Mouse (Mus musculus) stomach, embryonic 15.5 days (tissue): ENCODE data around the gene Fndc7. TPM values are rescaled to one million over a fixed set of nuclear protein-coding genes. Genes with fewer than 3 reads are reported as not detected.

Experiments
- ATAC-seq: fragments of 200-750 bp; cut with Nextera tagmentation; 2 replicates; pipeline ENCODE4 v1.8.0; 2017; ENCODE audit warnings: low read depth, moderate number of reproducible peaks, moderate TSS enrichment; ENCODE audit not compliant: insufficient read depth, low FRiP score
- H3K27ac ChIP-seq: fragments of 300-500 bp; sonication (generic); 2 replicates; pipeline ENCODE4 v1.5.1; 2015; ENCODE audit warnings: mild to moderate bottlenecking, inconsistent platforms
- H3K27me3 ChIP-seq: fragments of 300-500 bp; sonication (generic); replicated peaks from 2 replicates; pipeline ENCODE4 v1.6.1; 2015; ENCODE audit warnings: inconsistent platforms
- H3K36me3 ChIP-seq: fragments of 300-500 bp; sonication (generic); 2 replicates; pipeline ENCODE4 v1.6.1; 2015; ENCODE audit warnings: inconsistent platforms
- H3K4me1 ChIP-seq: fragments of 300-500 bp; sonication (generic); 2 replicates; pipeline ENCODE4 v1.6.1; 2015; ENCODE audit warnings: inconsistent platforms
- H3K4me2 ChIP-seq: fragments of 300-500 bp; sonication (generic); 2 replicates; pipeline ENCODE4 v1.6.1; 2015; ENCODE audit warnings: mild to moderate bottlenecking, inconsistent platforms
- H3K4me3 ChIP-seq: fragments of 300-500 bp; sonication (generic); replicated peaks from 2 replicates; pipeline ENCODE4 v1.5.1; 2015; ENCODE audit warnings: inconsistent platforms
- H3K9ac ChIP-seq: fragments of 300-500 bp; sonication (generic); 2 replicates; pipeline ENCODE4 v1.6.1; 2015; ENCODE audit warnings: inconsistent platforms
- H3K9me3 ChIP-seq: fragments of 300-500 bp; sonication (generic); 2 replicates; pipeline ENCODE4 v1.6.1; 2016; ENCODE audit warnings: inconsistent platforms
- WGBS: fragments of 180-500 bp; shearing (Covaris S2); methylation state at CpG from one replicate; pipeline ENCODE4 v1.1.7; 2015; 5-methylcytosine and 5-hydroxymethylcytosine counted together
- polyA plus RNA-seq: library from polyadenylated mRNA; unstranded; fragments of >200 nt; fragmentation: Nextera tagmentation; extraction: Ambion mirVana; gene quantifications from 2 replicates; pipeline ENCODE4 v1.2.1, GENCODE M21; 2015

Gene Fndc7
- polyA plus RNA-seq, 1 experiment from 2014 or later = 0.14 TPM

DNA sequence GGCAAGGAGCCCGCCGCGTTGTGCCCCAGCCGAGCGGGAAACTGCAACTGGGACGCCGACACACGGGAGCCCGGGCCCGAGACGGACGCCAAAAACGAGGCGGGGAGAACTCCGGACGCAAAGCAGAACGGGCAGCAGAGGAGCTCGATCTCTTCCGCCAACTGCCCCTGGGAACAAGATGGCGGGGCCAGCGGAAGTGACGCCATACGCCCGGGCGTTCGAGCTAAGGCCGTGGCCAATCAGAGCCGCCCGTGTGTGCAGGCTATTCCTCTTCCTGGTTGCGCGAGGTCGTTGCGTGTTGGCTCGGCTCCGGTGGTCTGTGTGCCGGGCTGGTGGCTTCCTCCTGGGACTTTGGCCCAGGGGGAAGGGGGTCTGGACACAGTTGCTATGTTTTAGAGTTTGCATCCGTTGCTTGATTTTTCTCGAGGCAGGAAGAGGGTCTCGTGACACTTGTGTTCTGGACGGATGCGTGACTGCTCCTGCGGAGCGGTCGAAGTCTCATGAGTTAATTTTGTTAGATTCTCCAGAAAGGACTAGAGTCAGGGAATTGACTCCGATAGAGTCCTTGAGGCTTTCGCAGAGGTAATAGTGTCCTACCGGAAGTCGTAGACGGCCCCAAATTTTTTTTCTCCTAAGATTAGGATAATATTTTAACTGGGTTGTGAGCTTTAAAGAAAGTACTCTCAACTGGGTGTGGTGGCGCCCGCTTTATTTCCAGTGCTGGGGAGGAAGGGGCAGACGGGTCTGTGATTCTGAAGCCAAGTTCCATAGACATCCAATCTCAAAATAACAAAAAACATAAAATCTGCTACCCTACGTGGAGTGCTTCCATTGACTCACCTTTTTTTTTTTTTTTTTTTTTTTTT, 22.0 kb upstream of the Fndc7 start, which contains the start of gene Prpf38b:
Prpf38b (minus strand) TSS at position 180 of the 866 bp plus-strand sequence.
- peak; percentile 98 for ATAC-seq

DNA sequence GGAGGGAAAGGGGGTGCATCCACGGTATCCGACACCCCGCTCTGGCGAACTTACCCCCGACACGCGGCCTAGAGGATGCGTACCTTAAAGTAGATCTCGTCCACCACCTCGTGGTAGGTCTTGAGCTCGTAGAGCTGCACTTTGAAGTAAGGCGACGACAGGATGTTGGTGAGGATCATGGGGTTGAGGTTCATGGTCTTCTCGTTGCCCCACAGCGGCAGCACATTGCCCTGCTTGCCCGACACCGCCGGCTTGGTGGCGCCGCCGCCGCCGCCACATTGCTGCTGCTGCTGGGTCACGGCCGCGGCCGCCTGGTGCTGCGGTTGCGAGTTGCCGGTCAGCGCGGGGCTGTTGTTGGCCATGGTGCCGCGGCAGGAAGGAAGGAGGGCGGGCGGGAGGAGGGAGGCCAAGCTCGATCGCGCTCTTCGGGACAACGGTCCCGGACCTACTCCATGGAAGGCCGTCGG, 21.3 kb upstream of the Fndc7 start:
- no peaks in the 10 kb centered on the region; the same call in 1 of the 2 replicates for H3K36me3 ChIP-seq

More for the DNA sequence above, 22.0 kb upstream of the Fndc7 start, which contains the start of gene Prpf38b:
- H3K36me3 ChIP-seq = no peaks in the 10 kb centered on the region; the same call in 1 of the 2 replicates
- 1% methylated on average over 53 of the region's 53 CpGs for WGBS
- peak within 1 kb of the TSS; percentile 90 for H3K9ac ChIP-seq
- no peaks in the 10 kb centered on the region for H3K9me3 ChIP-seq
- H3K4me1 ChIP-seq = peaks cover 5% of the 10 kb centered on the region; the same call in 1 of the 2 replicates
- no peaks in the 10 kb centered on the region for H3K27me3 ChIP-seq
- H3K4me2 ChIP-seq = peak within 1 kb of the TSS; percentile 73
- H3K27ac ChIP-seq = peak within 1 kb of the TSS; percentile 100
- H3K4me3 ChIP-seq = peak within 1 kb of the TSS; percentile 84

DNA sequence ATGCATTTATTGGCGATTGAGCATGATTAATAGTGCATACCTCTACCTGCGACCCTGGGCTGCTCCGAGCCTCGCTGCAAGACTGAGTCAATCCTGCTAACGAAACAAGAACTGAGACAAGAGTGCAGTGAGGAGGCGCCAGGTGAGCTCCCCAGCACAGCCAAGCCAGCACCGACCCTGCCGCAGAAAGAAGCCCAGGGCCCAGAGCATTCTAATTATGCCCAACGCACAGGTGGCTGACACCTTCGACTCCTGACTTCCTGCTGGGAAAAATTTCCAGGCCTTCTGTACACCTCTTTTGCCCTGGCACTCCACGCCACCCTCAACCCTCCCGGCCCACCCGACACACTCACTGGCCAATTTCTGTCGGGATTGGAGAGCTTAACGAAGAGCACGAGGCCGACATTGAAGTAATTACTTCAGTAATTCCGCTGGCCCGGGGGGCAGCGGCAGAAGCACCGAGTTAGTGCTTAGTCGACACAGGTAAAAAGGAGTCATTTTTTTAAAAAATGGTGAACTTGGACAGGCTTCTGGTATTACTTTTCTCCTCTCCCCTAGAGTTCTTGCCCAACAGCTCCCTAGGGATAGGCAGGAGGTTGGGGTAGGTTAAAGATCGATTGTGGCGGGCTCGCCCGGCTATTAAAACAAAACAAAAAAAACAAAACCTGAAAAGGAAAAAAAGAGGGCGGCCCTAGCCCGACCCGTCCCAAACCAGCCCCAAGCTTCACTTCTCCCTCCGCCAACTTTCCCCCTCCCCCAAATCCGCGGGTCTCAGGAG, 20.7 kb upstream of the Fndc7 start:
- whole genome bisulfite sequencing = under 1% methylated on average over 31 of the region's 32 CpGs
- Histone ChIP-seq H3K9ac (peak overlapping the region; percentile 90), H3K27ac (peak overlapping the region; percentile 100), H3K4me2 (peak overlapping the region; percentile 73), H3K9me3 (no peaks in the 10 kb centered on the region), H3K36me3 (peaks cover 3% of the 10 kb centered on the region), H3K4me1 (peaks cover 5% of the 10 kb centered on the region; the same call in 1 of the 2 replicates), H3K4me3 (peak overlapping the region; percentile 84), H3K27me3 (no peaks in the 10 kb centered on the region)
- no peak for ATAC-seq

More for the DNA sequence above, 21.3 kb upstream of the Fndc7 start:
- peak overlapping the region; percentile 100 for H3K27ac ChIP-seq
- peak overlapping the region; percentile 73 for H3K4me2 ChIP-seq
- peak overlapping the region; percentile 84 for H3K4me3 ChIP-seq
- H3K9me3 ChIP-seq = no peaks in the 10 kb centered on the region
- peak; percentile 84 for ATAC-seq
- peak overlapping the region; percentile 90 for H3K9ac ChIP-seq
- H3K4me1 ChIP-seq = peaks cover 5% of the 10 kb centered on the region; the same call in 1 of the 2 replicates
- no peaks in the 10 kb centered on the region for H3K27me3 ChIP-seq
- WGBS = under 1% methylated on average over 38 of the region's 44 CpGs

DNA sequence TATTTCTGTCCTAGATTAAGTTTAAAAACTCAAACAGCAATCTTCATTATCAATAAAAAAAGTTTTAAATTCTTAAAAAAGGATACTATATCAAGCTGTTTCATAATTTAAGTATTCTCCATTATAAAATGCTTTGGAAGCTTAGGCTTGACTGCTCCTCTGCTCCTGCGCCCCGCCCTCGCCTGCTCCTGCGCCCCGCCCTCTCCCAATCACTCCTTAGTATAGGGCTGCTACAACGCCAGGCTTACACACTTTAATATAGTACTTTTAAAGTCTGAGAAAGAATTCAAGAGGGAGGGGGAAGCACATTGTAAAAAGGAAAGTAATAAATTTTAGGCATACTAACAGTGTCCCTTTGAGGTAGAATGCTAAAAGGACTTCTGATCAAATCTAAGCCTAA, 13.1 kb upstream of the Fndc7 start:
- peaks cover 27% of the 10 kb centered on the region for H3K36me3 ChIP-seq
- ATAC-seq = no peak
- no peaks in the 10 kb centered on the region for H3K27me3 ChIP-seq
- H3K4me3 ChIP-seq = no peak overlapping the region
- H3K27ac ChIP-seq = no peak overlapping the region
- WGBS = 88% methylated on average over 6 of the region's 6 CpGs
- no peak overlapping the region for H3K9ac ChIP-seq
- H3K9me3 ChIP-seq = no peaks in the 10 kb centered on the region
- no peak overlapping the region for H3K4me2 ChIP-seq
- H3K4me1 ChIP-seq = no peaks in the 10 kb centered on the region

DNA sequence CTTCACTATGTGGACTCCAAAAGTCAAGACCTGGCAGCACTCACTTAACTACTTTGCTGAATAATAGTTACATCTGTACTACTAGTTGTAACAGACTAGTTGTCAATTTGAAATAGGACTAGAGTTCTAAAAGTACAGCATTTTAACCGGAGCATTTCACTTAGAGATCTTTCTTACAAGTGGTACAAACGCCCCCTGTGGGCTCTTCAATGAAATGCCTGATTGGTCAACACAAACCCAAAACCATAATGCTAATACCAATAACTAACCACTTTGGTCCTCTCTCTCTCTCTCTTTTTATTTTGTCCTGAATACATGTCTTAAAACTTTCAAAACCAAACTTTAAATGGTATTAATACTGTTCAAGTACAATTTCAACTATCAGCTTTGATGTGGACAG, 12.2 kb upstream of the Fndc7 start:
- no peaks in the 10 kb centered on the region for H3K9me3 ChIP-seq
- H3K27me3 ChIP-seq = no peaks in the 10 kb centered on the region
- H3K4me2 ChIP-seq = no peak overlapping the region
- no peak overlapping the region for H3K9ac ChIP-seq
- H3K4me1 ChIP-seq = no peaks in the 10 kb centered on the region
- no peak overlapping the region for H3K4me3 ChIP-seq
- peaks cover 27% of the 10 kb centered on the region for H3K36me3 ChIP-seq
- no peak for ATAC-seq
- WGBS = 49% methylated on average over 2 of the region's 2 CpGs
- H3K27ac ChIP-seq = no peak overlapping the region

DNA sequence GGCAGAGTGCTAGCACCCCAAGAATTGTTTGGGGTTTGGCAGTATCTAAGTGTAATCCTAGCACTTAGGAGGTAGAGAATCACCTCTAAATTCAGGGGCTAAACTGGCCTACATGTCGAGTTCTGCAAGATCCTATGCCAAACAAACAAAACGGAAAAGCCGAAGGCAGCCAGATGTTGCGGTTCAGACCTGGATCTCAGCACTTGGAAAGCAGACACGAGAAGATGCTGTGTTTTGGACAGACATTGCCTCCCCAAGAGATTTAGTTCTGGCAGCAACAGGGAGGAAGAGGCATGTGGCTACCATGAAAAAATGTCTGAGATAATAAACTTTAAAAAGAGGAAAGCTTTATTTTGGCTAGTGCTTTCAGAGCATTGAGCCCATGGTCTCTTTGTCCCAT, 10.9 kb upstream of the Fndc7 start:
- 79% methylated on average over 5 of the region's 5 CpGs for WGBS
- H3K4me1 ChIP-seq = no peaks in the 10 kb centered on the region
- no peak for ATAC-seq
- no peak overlapping the region for H3K27ac ChIP-seq
- H3K36me3 ChIP-seq = peaks cover 25% of the 10 kb centered on the region
- H3K9ac ChIP-seq = no peak overlapping the region
- H3K9me3 ChIP-seq = no peaks in the 10 kb centered on the region
- H3K4me3 ChIP-seq = no peak overlapping the region
- no peak overlapping the region for H3K4me2 ChIP-seq
- no peaks in the 10 kb centered on the region for H3K27me3 ChIP-seq

DNA sequence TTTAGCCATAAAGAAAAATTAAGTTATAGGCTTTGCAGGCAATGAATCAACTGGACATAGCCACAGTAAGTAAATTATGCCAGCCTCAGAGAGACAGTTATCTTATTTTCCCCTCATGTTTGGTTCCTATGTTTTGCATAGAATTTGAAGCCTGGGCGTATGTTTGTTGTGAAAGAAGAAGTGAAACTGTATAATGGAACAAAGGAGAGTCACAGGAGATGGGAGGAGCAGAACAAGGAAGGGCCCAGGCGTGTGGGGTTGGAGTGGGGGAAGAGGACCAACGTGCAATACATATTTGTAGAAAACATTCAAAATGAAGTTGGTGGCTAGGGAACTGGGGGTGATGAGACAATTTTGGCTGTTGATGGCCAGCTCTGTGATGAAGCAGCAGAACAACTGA, 10.3 kb upstream of the Fndc7 start:
- Histone ChIP-seq H3K9ac (no peak overlapping the region), H3K4me2 (no peak overlapping the region), H3K27ac (no peak overlapping the region), H3K4me1 (no peaks in the 10 kb centered on the region), H3K9me3 (no peaks in the 10 kb centered on the region), H3K27me3 (no peaks in the 10 kb centered on the region), H3K4me3 (no peak overlapping the region), H3K36me3 (peaks cover 21% of the 10 kb centered on the region)
- ATAC-seq = no peak
- 79% methylated on average over 3 of the region's 3 CpGs for WGBS

DNA sequence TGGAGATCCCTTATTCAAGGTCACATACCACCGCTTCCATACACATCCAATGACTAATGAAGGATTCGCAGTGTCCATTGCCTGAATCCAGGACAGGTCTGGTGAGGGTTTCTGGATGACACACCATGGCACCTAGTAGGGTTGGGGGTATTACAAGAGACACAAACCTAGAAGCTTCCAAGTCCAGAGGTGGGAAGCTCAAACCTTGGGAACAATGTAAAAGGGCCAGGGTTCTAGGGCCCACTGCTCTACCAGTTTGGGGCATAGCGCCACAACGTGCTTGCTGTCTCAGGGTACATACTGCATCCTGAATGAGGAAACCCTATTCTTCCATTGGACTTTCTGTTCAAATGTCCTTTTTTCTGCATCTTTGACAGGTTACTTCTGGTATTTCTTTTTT, 8.8 kb upstream of the Fndc7 start:
- WGBS = 94% methylated on average over 4 of the region's 4 CpGs
- H3K4me2 ChIP-seq = no peak overlapping the region
- ATAC-seq = no peak

DNA sequence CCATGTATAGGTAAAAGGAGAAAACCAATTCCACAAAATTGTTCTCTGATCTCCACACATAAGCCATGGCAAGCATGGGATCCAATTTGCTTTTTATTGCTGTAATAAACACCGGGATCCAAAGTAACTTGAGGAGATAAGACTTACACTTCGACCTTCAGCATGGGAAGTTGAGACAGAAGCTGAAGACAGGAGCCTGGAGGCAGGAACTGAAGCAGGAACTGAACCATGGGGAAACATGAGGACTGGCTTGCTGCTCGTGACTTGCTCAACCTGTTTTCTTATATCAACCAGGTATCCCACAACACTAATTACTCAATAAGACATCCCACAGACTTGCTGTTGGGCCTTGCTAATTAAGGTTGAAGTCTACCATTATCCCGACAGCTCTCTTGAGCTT, 3.1 kb upstream of the Fndc7 start:
- Histone ChIP-seq H3K4me1 (no peaks in the 10 kb centered on the region), H3K36me3 (no peaks in the 10 kb centered on the region), H3K27me3 (no peaks in the 10 kb centered on the region), H3K27ac (no peak overlapping the region), H3K9me3 (no peaks in the 10 kb centered on the region), H3K9ac (no peak overlapping the region), H3K4me2 (no peak overlapping the region), H3K4me3 (no peak overlapping the region)
- no peak for ATAC-seq
- WGBS = 61% methylated on average over 4 of the region's 4 CpGs

More for the DNA sequence above, 8.8 kb upstream of the Fndc7 start:
- H3K9me3 ChIP-seq = no peaks in the 10 kb centered on the region
- peaks cover 6% of the 10 kb centered on the region; the same call in 1 of the 2 replicates for H3K36me3 ChIP-seq
- H3K27ac ChIP-seq = no peak overlapping the region
- H3K27me3 ChIP-seq = no peaks in the 10 kb centered on the region
- no peak overlapping the region for H3K4me3 ChIP-seq
- H3K9ac ChIP-seq = no peak overlapping the region
- no peaks in the 10 kb centered on the region for H3K4me1 ChIP-seq

DNA sequence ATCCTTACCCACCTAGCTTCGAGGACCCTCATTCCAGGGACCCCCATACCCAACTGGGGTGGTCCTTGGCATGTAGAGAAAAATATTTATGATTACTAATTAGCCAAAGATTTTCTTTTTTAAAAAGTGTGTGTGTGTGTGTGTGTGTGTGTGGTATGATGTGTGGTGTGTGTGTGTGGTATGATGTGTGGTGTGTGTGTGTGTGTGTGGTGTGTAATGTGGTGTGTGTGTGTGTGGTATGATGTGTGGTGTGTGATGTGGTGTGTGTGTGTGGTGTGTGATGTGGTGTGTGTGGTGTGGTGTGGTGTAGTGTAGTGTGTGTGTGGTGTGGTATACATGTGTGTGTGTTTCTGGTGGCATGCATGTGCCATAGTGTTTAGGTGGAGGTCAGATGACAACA, 2.3 kb upstream of the Fndc7 start:
- Histone ChIP-seq H3K9ac (no peak overlapping the region), H3K4me2 (no peak overlapping the region), H3K4me1 (no peaks in the 10 kb centered on the region), H3K27ac (no peak overlapping the region), H3K4me3 (no peak overlapping the region), H3K27me3 (no peaks in the 10 kb centered on the region), H3K36me3 (no peaks in the 10 kb centered on the region), H3K9me3 (no peaks in the 10 kb centered on the region)
- 65% methylated on average over 1 of the region's 1 CpGs for WGBS
- no peak for ATAC-seq

DNA sequence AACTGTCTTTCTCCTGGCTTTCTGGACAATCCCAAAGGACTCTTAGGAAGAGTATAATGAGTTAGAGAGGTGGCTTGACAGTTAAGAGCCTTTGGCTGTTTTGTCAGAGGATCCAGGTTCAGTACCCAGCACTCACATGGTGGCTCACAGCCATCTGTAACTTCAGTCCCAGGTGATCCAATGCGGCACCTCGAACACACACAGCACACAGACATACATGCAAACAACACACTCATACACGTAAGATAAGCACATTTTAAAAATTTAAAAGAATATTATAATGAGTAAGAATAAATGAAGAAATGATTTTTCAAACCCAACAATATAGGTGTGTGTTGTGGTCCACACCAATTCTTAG, 2.2 kb downstream of the Fndc7 start:
- Histone ChIP-seq H3K4me1 (no peaks in the 10 kb centered on the region), H3K27ac (no peak overlapping the region), H3K9ac (no peak overlapping the region), H3K4me2 (no peak overlapping the region), H3K9me3 (no peaks in the 10 kb centered on the region), H3K4me3 (no peak overlapping the region), H3K36me3 (no peaks in the 10 kb centered on the region), H3K27me3 (no peaks in the 10 kb centered on the region)
- 94% methylated on average over 3 of the region's 3 CpGs for WGBS
- no peak for ATAC-seq
